Mouse (Mus musculus): ENCODE measurements around the gene Sectm1b. TPM values are rescaled to one million over a fixed set of nuclear protein-coding genes. Genes with fewer than 3 reads are reported as not detected.
"Not testable (repeated sequence)": the region's sequence is repeated elsewhere in the genome, so short reads cannot be mapped to it uniquely, and the experiment has no call there.

Sectm1b gene
- total RNA-seq, 2 experiments from 2014 or later: not detected

DNA sequence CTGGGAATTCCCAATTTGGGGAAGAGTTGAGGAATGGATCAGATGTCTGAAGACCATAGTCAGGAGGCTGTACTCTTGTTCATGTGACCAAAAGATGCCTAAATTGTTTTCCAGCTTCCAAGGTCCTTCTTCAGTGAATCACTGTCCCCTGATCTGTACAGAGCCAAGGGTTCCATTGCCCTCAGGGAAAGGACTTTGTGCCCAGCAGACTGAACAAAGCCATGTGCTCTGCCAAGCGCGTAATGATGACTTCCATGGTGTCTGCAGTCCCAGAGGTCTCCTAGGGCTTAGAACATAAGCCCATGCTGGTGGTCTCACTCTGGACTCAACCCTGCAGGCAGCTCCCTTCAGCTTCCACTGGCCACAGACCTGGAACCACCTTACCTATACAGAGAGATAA, 4.5 kb upstream of the Sectm1b start:
- no peak for DNase-seq

DNA sequence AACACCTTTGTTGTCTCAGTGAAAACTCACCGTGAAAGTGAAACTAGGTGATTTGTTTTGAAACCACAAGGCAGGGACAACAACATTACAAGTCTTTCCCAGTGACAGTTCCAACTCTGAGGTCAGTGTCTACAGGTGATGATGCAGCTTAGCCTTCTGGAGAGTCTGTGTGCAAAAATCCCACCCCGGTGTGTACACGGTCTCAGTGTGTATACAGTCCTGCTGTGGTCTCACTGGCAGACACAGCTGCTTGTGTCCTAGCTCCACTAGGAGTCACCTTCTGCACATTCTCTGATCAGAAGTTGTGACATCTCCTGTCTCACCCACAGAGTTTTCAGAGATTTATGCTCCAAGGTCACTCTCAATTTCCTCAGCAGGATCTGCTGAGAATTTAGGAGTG, 828 bp upstream of the Sectm1b start:
- DNase-seq: no peak

DNA sequence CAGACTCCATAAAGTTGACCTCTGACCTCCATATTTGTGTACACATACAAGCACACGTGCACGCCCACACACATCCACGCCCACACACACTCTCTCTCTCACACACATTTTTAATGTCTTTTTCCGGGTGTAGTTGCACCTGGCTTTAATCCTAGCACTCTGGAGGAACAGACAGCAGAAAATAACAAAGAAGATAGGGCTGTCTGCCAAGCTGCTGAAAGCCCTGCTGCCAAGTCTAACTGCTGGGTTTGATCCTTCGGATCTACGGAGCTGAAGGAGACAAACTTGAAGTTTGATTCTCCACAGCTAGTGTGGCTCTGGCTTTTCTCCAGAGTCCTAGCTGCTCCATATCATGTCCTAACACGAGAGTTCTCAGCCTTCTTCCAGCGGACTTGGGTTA, 1.8 kb downstream of the Sectm1b start:
- DNase-seq: no peak

DNA sequence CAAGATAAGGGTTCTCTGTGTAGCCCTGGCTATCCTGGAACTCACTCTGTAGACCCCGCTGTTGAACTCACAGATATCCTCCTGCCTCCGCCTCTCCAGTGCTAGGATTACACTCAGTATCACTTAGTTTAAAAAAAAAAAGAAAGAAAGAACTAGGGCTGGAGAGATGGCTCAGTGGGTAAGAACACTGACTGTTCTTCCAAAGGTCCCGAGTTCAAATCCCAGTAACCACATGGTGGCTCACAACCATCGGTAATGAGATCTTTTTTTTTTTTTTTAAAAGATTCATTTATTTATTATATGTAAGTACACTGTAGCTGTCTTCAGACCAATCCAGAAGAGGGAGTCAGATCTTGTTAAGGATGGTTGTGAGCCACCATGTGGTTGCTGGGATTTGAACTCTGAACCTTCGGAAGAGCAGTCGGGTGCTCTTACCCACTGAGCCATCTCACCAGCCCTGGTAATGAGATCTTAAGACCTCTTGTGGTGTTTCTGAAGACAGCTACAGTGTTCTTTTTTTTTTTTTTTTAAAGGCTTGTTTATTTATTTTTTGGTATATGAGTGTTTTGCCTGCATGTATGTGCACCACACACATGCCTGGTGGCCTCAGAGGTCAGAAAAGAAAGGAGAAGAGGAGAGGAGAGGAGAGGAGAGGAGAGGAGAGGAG, 2.8 kb downstream of the Sectm1b start:
- not testable (repeated sequence) for DNase-seq

DNA sequence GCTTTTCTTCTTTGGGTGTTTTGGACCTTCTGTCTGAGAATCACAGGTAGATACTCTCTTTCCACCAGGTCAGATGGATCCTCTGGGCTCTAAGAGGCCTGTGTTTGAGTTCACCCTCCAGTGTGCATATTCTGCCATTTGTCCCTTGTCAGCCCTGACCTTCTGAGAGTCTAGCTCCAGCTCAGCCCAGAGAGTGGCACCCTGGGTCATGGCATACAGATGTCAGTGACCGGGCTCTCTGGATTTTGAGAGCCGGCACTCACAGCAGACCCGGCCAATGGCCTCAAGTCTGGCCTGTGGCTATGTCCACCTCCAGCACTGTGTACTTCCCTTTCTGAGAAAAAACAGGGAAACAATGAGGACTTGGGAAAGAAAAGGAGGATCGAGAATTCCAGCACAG, 3.9 kb downstream of the Sectm1b start:
- DNase-seq: no peak

DNA sequence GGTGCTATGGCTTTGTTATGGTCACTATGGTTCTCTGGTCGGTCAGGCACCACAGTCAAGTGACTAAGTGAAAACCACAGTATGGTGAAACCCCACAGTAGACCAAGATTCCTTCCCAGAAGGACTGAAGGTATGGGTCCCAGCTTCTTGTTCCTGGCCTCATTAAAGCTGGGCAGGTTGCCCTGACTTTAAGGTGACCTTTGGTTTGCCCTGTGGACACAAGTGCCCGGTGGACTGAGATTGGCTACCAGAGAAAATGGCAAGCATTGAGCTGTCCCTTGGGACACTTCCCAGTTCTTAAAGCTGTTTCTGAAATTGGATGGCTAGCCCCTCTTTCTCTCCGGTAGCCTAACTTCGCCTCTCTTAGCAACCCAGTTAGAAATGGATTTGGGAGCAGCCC, 4.4 kb downstream of the Sectm1b start:
- DNase-seq: no peak

DNA sequence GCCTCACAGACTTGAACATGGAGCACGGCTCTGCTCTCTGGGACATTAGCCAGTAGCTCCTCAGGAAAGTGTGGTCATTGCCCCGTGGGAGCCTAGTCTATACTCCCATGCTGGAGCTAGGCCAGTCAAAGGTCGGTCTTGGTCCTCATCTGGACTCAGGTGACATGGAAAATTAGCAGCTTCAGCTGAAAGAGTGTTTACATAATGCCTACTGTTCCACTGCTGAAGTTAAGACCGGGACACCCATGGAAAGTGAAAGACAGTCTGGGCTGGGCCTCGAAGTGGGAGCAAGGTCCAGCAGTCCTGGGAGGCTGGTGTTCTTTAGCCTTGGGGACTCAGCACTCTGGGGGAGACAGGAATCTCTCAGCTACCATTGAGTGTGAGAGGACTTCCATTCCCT, 5.2 kb downstream of the Sectm1b start:
- no peak for DNase-seq

DNA sequence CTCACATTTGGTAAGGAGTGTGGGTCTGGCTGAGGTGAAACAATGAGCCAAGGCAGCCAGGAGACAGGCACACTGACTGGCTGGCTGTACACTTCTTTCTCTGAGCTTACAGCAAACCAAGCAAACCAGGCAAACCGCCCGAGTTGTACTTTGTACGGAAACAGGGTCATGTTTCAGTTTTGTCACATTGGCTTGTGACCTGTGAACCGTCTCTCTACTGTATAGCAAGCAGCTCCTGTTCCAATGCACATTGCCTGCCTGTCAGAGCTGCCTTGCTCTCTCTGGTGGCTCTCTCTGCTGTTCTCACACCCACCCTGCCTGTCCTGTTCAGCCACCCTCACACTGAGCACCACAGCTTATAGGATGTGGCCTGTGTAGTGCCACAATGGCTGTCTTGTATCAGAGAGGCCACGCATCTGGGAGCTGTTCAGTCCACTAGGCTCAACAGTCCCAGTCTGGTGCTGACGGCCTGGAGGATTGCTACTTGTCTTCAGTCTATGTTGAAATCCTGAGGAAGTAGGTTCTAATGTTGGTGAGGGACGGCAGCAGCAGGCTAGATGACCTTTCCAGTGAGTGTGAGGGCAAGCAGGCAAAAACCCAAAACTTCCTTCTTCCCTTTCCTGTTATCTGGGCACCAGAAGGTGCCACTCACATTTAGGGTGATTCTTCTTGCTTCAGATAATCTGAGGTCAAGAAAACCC, 6.7 kb downstream of the Sectm1b start:
- no peak for DNase-seq

DNA sequence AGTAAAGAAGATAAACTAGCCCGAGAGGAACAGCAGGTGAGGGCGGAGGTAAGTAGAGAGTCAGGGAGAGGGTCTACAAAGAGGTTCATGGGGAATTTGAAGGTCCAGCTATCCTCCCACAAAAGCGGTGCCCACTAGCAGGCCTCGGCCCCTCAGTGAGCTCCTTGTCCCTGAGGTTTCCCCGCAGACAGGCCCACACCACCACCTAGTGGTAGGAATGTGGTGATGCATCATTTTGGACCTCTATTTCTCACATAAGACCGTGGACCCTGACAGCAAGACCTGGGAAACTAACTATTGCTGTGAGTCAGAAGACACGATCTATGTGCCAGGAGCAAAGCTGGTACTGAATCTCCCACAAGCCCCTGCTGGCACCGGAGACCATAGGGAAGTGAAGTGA, 9.8 kb downstream of the Sectm1b start:
- peak; percentile 59 to 71 for DNase-seq

DNA sequence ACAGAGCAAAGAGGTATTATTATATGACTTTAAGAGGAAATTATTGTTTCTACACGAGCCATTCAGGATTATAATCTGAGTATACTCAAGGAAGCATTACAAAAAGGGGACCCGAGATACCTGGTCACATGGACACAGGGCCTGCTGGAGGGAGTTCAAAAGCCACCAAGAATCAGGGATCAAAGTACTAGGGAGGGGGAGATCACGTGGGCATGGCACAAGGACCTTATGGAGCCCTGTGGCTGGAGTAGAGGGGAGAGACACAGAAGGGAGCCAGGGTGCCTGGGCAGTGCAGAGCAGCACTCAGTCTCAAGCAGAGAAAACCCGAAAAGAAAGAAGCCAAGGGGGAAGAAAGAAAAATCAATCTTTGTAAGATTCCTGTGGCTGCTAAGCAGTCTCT, 11.0 kb downstream of the Sectm1b start:
- no peak for DNase-seq

DNA sequence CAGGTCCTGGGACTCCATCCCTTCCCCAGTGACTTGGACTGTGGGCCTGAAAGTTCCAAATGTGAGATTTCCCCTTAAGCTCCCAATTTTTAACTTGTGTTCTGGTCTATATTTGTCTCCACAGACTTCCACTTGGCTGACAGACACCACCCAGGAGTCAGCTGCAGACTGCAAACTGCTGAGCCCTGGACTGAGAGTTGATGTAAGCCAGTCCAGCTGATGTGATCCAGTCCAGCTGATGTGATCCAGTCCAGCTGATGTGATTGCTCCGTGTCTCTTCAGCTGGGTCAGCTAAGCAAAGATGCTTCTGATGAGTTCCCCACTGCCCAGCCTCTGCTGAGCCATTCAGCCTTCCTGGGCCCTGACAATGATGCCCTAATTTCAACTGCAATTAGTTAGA, 11.6 kb downstream of the Sectm1b start:
- DNase-seq: no peak

DNA sequence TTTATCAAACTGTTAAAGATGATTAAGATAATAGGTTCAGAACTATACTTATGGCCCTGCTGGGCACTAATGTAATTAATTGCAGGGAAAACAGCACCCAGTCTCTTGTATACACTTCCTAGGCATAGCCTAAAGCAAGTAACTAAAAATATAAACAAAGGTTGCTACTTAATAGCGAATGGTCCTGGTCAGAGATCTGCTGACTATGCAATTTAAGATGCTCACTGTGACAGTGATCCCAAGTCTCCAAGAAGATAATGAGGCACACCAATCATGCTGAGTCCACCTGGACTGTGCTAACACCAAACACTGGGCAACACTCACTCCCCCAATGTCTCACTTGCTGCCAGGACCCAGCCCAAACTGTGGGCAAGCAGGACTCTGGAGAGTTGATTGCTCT, 13.5 kb downstream of the Sectm1b start:
- no peak for DNase-seq

DNA sequence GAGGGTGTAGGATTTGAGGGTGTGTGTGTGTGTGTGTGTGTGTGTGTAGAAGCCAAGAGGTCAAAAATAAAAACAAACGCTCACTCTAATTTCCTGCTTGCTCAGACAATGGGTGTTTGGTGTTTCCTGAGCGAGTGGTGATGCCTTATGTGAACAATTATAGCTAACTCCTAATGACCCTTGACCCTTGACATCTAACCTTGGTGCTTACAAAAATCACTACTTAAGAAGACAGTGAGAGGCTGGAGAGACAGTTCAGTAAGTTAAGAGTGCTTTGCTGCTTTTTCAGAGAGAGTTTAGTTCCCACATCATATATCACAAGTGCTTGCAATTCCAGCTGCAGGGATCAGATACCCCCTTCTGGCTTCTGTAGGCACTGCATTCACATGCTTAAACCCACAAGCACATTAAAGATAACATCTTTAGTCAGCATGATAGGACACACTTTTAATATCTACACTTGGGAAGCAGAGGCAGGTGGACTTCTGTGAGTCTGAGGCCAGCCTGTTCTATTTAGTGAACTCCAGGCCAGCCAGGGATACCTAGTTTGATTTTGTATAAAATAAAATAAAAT, 15.5 kb downstream of the Sectm1b start:
- no peak for DNase-seq

DNA sequence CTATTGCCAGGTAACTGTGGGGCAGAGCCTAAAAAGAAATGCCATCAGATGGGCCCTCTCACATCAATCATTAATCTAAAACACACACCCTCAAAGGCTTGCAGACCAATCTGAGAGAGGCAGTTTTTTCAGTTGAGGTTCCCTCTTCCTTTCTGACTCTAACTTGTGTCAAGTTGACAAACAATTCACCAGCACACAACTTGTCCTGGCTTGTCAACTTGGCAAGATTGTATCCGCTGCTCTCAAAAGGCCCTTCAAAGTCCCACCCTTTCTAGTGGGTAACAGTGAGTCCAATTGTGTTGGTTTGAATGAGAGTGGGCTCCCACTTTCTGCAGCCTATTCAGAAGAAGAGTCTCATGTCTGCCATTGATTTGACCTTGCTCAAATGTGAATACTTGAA, 18.1 kb downstream of the Sectm1b start:
- DNase-seq: no peak

DNA sequence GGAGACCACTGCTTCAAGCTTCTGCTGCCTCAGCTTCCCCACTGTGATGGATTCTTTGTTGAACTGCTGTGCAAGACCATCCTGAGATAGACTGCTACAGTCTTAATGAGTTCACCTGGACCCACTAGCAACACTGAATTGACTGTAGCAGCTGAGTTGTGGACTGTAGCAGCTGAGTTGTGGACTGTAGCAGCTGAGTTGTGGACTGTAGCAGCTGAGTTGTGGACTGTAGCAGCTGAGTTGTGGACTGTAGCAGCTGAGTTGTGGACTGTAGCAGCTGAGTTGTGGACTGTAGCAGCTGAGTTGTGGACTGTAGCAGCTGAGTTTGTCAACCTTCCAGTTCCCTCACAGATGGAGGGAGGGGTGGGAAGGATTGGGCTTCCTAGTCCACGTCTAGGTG, 20.3 kb downstream of the Sectm1b start:
- not testable (repeated sequence) for DNase-seq

DNA sequence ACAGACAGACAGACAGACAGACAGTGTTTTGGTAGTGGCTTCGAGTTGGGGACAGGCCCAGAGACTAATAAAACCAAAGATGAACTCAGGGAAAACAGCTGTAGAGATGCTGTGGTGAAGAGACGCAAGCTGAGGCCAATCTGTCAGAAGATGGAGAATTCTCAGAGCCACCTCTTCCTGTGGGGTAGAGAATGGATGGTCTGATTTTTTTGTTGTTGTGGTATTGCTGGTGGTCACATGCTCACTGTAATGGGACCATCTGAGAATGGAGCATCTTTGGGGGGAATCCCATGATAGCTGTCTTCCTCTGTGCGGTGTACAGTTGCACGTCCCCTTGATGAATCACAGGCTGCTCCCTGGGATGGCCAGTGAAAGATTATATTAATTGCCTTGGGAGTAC, 20.9 kb downstream of the Sectm1b start:
- no peak for DNase-seq

DNA sequence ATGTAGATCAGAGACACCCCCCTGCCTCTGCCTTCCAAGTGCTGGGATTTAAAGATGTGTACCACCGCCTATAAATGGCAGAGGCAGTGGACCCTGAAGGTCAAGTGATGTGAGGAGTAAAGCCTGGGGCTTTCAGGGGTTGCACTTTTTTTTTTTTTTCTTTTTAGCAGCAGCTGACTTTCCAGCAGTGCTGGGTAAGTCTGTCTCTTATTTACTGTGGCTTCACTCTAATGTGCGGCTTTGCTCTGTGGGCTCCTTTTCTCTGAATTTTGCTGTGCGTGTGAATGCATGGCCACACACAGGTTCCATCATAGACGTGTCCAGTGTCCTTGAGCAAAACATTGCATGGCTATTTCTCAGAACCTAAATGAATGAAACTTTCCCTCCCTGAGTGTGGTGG, 21.7 kb downstream of the Sectm1b start:
- DNase-seq: no peak

DNA sequence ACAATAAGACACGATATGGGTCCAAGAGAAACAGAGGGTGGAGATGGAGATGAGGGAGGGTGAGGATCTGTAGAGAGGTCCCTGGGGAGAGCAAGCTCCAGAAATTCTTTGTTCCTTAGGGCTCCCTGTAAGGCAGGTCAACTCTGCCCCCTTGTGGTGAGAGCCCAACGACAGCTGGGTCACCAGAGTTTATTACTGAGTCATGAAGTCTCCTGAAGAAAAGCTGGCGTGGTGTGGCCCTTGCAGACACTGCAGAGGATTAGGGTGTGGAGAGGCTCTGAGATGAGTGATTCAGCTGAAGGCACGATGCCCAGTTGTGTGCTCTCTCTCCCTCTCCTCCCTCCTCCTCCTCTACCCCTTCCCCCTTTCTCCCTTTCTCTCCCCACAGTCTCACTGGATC, 22.2 kb downstream of the Sectm1b start:
- DNase-seq: peak; percentile 73 to 74

DNA sequence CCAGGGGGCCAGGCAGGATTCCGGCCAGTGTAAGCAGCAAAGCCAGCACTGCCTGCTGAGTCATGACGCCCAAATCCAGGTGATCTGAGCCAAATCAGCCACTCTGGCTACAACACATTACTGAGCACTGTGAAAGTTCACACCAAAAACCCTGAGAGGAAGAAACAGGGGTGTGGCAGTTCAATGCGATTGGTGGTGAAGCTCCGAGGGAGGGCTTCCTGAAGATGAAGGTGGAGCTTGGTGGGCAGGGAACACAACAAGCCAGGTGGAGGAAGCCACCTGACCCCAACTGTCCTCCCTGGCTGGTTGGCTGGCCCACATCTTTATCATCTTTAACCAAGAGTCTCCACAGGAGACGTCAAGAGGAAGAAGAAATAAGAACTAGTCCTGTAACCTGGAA, 24.1 kb downstream of the Sectm1b start, which contains the start of gene Cd7:
Gene Cd7, minus strand, starts transcription at position 117 of the 400 bp plus-strand sequence.
- no peak for DNase-seq

DNA sequence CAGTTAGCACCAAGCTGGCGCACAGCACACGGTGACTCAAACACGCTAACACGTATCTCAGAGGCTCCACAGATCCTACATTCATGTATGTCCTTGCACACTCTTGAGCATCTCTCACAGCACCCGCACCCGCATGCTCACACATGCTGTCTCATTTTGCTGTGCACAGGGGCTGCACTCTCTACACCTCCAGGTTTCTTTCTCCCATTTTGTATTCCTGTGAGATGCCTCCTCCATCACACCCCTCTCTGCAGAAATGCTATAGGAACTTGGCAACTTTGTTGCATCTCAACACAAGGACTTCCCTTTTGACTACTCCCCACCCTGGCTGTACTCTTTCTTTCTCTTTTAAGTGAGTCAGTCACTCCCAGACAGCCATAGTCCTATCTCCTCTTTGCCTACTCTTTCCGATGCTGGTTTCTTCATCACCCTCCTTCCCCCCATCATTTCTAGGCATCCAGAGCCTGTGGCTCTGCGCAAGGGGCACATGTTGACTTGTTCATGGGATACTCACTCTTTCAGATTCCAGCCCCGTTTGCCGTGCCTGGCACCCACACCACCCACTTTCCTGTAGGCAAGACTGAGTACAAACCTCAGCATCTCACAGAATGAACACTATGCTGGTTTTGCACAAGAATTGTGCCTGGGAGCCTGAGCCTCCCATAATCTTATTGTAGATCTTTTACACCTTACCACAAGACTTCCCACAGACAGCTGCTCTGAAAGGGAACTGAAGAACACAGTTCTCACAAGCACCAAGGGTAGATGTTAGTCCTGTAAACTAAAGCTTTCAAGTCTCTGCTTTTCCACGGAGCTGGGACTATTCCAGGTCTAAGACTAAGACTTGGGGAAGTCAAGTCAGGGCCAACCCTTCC, 24.8 kb downstream of the Sectm1b start:
- DNase-seq: no peak

DNA sequence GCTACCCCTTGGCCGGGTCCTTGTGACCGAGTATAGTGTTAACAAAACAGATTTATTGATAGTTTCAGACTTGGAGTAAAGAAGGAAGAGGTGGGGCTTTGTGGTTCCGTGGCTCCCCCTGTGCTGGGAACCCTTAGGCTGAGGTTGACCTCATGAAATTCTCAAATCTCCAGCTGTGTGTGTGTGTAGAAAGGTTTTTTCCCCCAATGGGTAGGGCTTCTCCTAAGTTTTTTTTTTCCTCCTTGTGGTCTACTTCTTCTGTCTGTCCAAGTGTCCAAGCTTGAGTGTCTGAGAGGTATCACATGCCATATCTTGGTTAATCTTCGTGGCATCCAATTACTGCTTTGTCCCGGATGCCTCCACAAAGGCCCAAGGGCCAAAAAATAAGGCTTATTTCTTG, 30.3 kb downstream of the Sectm1b start:
- DNase-seq: no peak

DNA sequence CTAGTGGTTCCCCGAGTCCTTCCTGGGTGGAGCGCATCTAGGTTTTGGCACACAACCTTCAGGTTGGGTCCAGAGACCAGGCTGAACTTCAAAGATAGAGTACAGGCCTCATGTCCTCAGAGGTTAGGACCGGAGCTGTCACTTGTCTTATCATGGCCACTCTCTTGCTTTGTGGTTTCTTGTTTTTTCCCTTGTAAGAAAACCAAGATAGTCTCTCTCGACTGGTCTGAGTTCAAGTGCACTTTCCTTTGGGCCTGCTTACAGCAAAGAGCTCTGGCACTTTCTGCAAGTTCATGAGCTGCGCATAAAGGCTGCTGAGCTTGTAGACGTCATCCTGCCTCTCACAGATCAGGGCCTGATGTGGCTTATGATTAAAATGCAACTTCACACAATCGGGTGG, 36.1 kb downstream of the Sectm1b start:
- DNase-seq: no peak

DNA sequence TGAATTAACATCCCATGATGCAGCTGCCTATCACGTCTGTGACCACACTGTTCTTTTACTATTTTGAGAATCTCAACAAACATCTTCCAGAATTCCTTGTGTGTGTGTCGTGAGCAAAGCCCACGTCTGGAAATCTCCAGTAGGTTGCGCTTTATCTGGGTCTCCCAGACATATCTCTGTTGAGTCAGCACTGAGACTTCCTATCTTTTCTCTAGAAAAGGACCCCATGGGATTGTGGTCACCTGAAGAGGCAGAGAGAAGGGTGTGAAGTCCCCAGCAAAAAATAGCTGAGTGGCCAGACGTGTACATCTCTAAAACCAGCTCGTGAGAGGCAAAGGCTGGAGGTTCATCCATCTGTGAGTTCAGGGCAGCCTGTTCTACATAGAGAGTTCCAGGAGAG, 39.2 kb downstream of the Sectm1b start:
- no peak for DNase-seq
